Mouse (Mus musculus) embryonic facial prominence, embryonic 15.5 days (tissue): Measurements from ENCODE around the gene Smoc1. TPM values are rescaled to one million over a fixed set of nuclear protein-coding genes. Genes with fewer than 3 reads are reported as not detected.

Source experiments
- ATAC-seq: fragments of 200-750 bp; cut with Nextera tagmentation; 2 replicates; pipeline ENCODE4 v1.8.0; 2017; ENCODE audit warnings: low read depth, moderate TSS enrichment; ENCODE audit not compliant: insufficient number of reproducible peaks, low FRiP score, low TSS enrichment
- H3K27ac ChIP-seq: fragments of 300-500 bp; sonication (generic); replicated peaks from 2 replicates; pipeline ENCODE4 v1.5.1; 2015; ENCODE audit warnings: mild to moderate bottlenecking, inconsistent platforms
- H3K27me3 ChIP-seq: fragments of 300-500 bp; sonication (generic); 2 replicates; pipeline ENCODE4 v1.6.1; 2015; ENCODE audit warnings: inconsistent platforms
- H3K36me3 ChIP-seq: fragments of 300-500 bp; sonication (generic); 2 replicates; pipeline ENCODE4 v1.6.1; 2015; ENCODE audit warnings: mild to moderate bottlenecking, inconsistent platforms
- H3K4me1 ChIP-seq: fragments of 300-500 bp; sonication (generic); 2 replicates; pipeline ENCODE4 v1.6.1; 2015; ENCODE audit warnings: inconsistent platforms
- H3K4me2 ChIP-seq: fragments of 300-500 bp; sonication (generic); replicated peaks from 2 replicates; pipeline ENCODE4 v1.6.1; 2015; ENCODE audit warnings: mild to moderate bottlenecking, inconsistent platforms
- H3K4me3 ChIP-seq: fragments of 300-500 bp; sonication (generic); replicated peaks from 2 replicates; pipeline ENCODE4 v1.5.1; 2015; ENCODE audit warnings: mild to moderate bottlenecking, inconsistent platforms
- H3K9ac ChIP-seq: fragments of 300-500 bp; sonication (generic); 2 replicates; pipeline ENCODE4 v1.6.1; 2015; ENCODE audit warnings: inconsistent platforms
- H3K9me3 ChIP-seq: fragments of 300-500 bp; sonication (generic); replicated peaks from 2 replicates; pipeline ENCODE4 v1.6.1; 2016; ENCODE audit warnings: inconsistent platforms
- WGBS: fragments of 180-500 bp; shearing (Covaris S2); methylation state at CpG from one replicate; pipeline ENCODE4 v1.1.7; 2015; 5-methylcytosine and 5-hydroxymethylcytosine counted together
- polyA plus RNA-seq: library from polyadenylated mRNA; unstranded; fragments of >200 nt; fragmentation: Nextera tagmentation; extraction: Ambion mirVana; gene quantifications from 2 replicates; pipeline ENCODE4 v1.2.1, GENCODE M21; 2015

Gene Smoc1
- polyA plus RNA-seq, 1 experiment from 2014 or later, result 8.1 TPM

- no peak for ATAC-seq
These were observed 56.5 kb downstream of the Smoc1 start for GRCm38 (mm10) chr12:81083146-81083545.

DNA sequence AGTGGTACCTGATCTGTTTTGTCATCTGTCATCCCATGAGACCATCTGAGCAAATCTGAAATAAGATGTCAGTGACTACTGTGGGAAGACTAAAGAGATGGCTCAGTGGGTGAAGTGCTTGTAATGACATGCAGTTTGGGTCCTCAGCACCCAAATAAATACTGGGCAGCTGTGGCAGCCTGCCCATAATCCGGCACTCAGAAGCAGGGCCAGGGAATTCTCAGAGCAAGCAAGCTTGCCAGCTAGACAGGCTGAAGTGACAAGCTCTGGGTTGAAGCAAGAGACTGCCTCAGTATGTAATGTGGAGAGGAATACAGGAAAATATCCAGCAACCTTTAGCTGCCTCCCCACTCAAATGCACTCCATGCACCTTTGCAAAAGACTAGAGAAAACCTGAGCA is 58.6 kb downstream of the Smoc1 start:
- no peak overlapping the region for H3K4me2 ChIP-seq
- H3K9me3 ChIP-seq, result no peaks in the 10 kb centered on the region
- no peak for ATAC-seq
- no peaks in the 10 kb centered on the region for H3K4me1 ChIP-seq
- H3K4me3 ChIP-seq, result no peak overlapping the region
- 60% methylated on average over 1 of the region's 1 CpGs for WGBS
- no peak overlapping the region for H3K27ac ChIP-seq
- H3K9ac ChIP-seq, result no peak overlapping the region
- no peaks in the 10 kb centered on the region for H3K27me3 ChIP-seq
- no peaks in the 10 kb centered on the region for H3K36me3 ChIP-seq

More at GRCm38 (mm10) chr12:81083146-81083545, 56.5 kb downstream of the Smoc1 start:
- H3K4me1 ChIP-seq, result no peaks in the 10 kb centered on the region
- WGBS, result 87% methylated on average over 5 of the region's 5 CpGs
- no peak overlapping the region for H3K4me3 ChIP-seq
- H3K27me3 ChIP-seq, result no peaks in the 10 kb centered on the region
- H3K9me3 ChIP-seq, result peaks cover 8% of the 10 kb centered on the region; the same call in 1 of the 2 replicates
- no peak overlapping the region for H3K9ac ChIP-seq
- no peak overlapping the region for H3K4me2 ChIP-seq
- no peak overlapping the region for H3K27ac ChIP-seq
- no peaks in the 10 kb centered on the region for H3K36me3 ChIP-seq

GRCm38 (mm10) chr12:81088131-81088530 is 61.5 kb downstream of the Smoc1 start:
- Histone ChIP-seq H3K36me3 (no peaks in the 10 kb centered on the region), H3K4me2 (no peak overlapping the region), H3K9ac (no peak overlapping the region), H3K27me3 (no peaks in the 10 kb centered on the region), H3K27ac (no peak overlapping the region), H3K4me1 (no peaks in the 10 kb centered on the region), H3K4me3 (no peak overlapping the region), H3K9me3 (no peaks in the 10 kb centered on the region)
- no peak for ATAC-seq
- WGBS, result 70% methylated on average over 5 of the region's 5 CpGs

GRCm38 (mm10) chr12:81091641-81092040 is 65.0 kb downstream of the Smoc1 start:
- Histone ChIP-seq H3K9ac (no peak overlapping the region), H3K27ac (no peak overlapping the region), H3K4me1 (no peaks in the 10 kb centered on the region), H3K4me2 (no peak overlapping the region), H3K27me3 (no peaks in the 10 kb centered on the region), H3K9me3 (no peaks in the 10 kb centered on the region), H3K4me3 (no peak overlapping the region), H3K36me3 (no peaks in the 10 kb centered on the region)
- 91% methylated on average over 5 of the region's 5 CpGs for WGBS
- ATAC-seq, result no peak

DNA sequence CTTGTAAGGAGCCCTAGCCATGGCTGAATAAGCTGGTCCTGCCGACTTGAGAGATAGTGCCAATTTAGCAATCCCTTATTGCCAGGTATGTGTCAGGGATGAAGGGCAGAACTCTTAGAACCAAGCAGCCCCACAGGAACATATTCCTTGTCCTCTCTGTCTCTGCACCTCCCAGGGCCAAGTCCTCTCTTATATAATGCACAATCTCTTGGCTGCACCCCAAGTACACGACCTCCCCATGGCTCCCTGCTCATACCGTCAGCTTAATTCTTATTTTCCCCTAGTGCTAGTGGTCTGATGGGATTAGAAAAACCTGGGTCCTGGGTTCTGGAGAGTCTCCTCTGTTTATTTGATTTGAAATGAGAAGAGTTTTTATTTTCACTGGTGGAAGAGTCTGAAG is 66.0 kb downstream of the Smoc1 start:
- Histone ChIP-seq H3K9ac (no peak overlapping the region), H3K27ac (no peak overlapping the region), H3K4me3 (no peak overlapping the region), H3K9me3 (no peaks in the 10 kb centered on the region), H3K27me3 (no peaks in the 10 kb centered on the region), H3K4me2 (no peak overlapping the region), H3K36me3 (no peaks in the 10 kb centered on the region), H3K4me1 (no peaks in the 10 kb centered on the region)
- WGBS, result 73% methylated on average over 3 of the region's 3 CpGs
- no peak for ATAC-seq

DNA sequence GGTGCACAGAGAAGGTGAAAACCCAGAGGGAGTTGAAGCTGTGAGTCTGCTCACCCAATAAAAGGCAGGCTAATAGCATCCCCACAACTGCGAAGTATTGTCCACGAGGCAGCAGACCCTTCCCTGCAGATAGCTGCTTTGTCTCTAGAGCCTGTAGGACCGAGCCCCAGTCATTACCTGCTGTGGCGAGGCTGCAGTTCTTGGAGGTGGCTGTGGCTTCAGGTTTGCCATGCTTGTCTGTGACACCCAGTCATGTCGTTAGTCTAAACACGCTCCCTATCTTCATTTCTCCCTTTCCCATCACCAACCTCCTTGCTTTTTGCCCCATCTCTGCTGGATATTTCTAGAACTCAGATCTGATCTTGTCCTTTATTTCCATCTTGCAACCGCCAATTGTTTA is 66.6 kb downstream of the Smoc1 start:
- H3K9ac ChIP-seq, result no peak overlapping the region
- no peaks in the 10 kb centered on the region for H3K27me3 ChIP-seq
- WGBS, result 74% methylated on average over 7 of the region's 7 CpGs
- H3K36me3 ChIP-seq, result no peaks in the 10 kb centered on the region
- no peak for ATAC-seq
- no peaks in the 10 kb centered on the region for H3K9me3 ChIP-seq
- H3K4me1 ChIP-seq, result no peaks in the 10 kb centered on the region
- H3K4me2 ChIP-seq, result no peak overlapping the region
- H3K4me3 ChIP-seq, result no peak overlapping the region
- H3K27ac ChIP-seq, result no peak overlapping the region

- Histone ChIP-seq H3K27ac (no peak overlapping the region), H3K36me3 (no peaks in the 10 kb centered on the region), H3K4me3 (no peak overlapping the region), H3K4me1 (no peaks in the 10 kb centered on the region), H3K9ac (no peak overlapping the region), H3K9me3 (no peaks in the 10 kb centered on the region), H3K4me2 (no peak overlapping the region), H3K27me3 (no peaks in the 10 kb centered on the region)
- 45% methylated on average over 11 of the region's 11 CpGs for WGBS
- ATAC-seq, result no peak
These were observed 68.3 kb downstream of the Smoc1 start for GRCm38 (mm10) chr12:81094766-81095405.

GRCm38 (mm10) chr12:81097267-81097666 is 70.7 kb downstream of the Smoc1 start:
- H3K4me1 ChIP-seq, result 0 out of 2 replicates have a peak, but pooled peaks cover 4% of the 10 kb centered on the region
- H3K36me3 ChIP-seq, result no peaks in the 10 kb centered on the region
- ATAC-seq, result no peak
- no peaks in the 10 kb centered on the region for H3K9me3 ChIP-seq
- no peak overlapping the region for H3K4me3 ChIP-seq
- 80% methylated on average over 7 of the region's 7 CpGs for WGBS
- no peak overlapping the region for H3K27ac ChIP-seq
- no peaks in the 10 kb centered on the region for H3K27me3 ChIP-seq
- no peak overlapping the region for H3K9ac ChIP-seq
- no peak overlapping the region for H3K4me2 ChIP-seq

DNA sequence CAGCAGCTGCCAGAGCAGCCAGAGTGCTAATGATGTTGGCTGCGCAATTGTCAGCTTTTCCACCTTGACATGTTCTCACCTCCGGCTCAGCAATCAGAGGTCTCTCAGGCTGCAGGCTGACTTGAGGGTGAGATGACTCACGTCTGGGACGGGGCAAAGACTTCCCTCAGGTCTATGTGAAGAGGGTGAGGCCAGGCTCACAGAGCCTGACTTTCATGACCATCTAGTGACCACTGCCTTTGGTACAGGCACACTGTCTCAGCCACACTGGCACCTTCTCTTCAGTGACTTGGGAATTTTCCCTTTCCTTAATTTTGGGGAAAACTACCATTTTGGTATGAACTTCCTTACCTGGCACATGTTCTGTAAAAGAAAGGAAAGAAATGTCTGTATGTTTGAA is 71.1 kb downstream of the Smoc1 start:
- Histone ChIP-seq H3K9me3 (no peaks in the 10 kb centered on the region), H3K4me1 (0 out of 2 replicates have a peak, but pooled peaks cover 4% of the 10 kb centered on the region), H3K9ac (no peak overlapping the region), H3K36me3 (no peaks in the 10 kb centered on the region), H3K27me3 (no peaks in the 10 kb centered on the region), H3K4me3 (no peak overlapping the region), H3K27ac (no peak overlapping the region), H3K4me2 (no peak overlapping the region)
- ATAC-seq, result no peak
- WGBS, result 70% methylated on average over 4 of the region's 4 CpGs

DNA sequence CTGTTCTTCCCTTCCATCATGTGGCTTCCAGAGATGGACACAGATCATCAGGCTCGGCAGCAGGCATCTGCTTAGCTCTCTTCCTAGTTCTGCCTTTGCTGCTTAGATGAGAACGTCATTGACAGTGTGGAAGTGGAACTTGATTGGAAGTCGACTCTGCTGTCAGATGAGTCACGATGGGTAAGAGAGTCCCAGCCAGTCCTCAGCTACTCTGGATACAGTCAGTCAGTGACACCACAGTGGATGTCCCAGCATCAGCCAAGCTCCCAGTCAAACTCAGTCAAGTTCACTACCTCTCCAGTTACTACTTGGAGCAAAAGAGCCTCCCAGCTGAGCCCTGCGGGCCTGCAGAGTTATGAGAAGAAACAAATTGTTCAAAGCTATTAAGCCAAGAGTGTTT is 72.6 kb downstream of the Smoc1 start:
- 55% methylated on average over 5 of the region's 5 CpGs for WGBS
- no peak; the same call in 1 of the 2 replicates for ATAC-seq

GRCm38 (mm10) chr12:81101691-81102090 is 75.1 kb downstream of the Smoc1 start:
- Histone ChIP-seq H3K27me3 (no peaks in the 10 kb centered on the region), H3K9me3 (no peaks in the 10 kb centered on the region), H3K4me3 (no peak overlapping the region), H3K27ac (no peak overlapping the region), H3K36me3 (no peaks in the 10 kb centered on the region), H3K4me1 (0 out of 2 replicates have a peak, but pooled peaks cover 10% of the 10 kb centered on the region), H3K4me2 (no peak overlapping the region), H3K9ac (no peak overlapping the region)
- no peak for ATAC-seq
- 61% methylated on average over 7 of the region's 7 CpGs for WGBS

More for the DNA sequence above, 72.6 kb downstream of the Smoc1 start:
- Histone ChIP-seq H3K9me3 (no peaks in the 10 kb centered on the region), H3K27ac (no peak overlapping the region), H3K4me1 (0 out of 2 replicates have a peak, but pooled peaks cover 4% of the 10 kb centered on the region), H3K27me3 (no peaks in the 10 kb centered on the region), H3K4me3 (no peak overlapping the region), H3K9ac (no peak overlapping the region), H3K4me2 (no peak overlapping the region), H3K36me3 (no peaks in the 10 kb centered on the region)

- H3K36me3 ChIP-seq, result no peaks in the 10 kb centered on the region
- ATAC-seq, result no peak
- no peaks in the 10 kb centered on the region for H3K27me3 ChIP-seq
- no peak overlapping the region for H3K4me3 ChIP-seq
- H3K27ac ChIP-seq, result no peak overlapping the region
- H3K4me2 ChIP-seq, result no peak overlapping the region
- WGBS, result 86% methylated on average over 14 of the region's 14 CpGs
- no peaks in the 10 kb centered on the region for H3K9me3 ChIP-seq
- no peak overlapping the region for H3K9ac ChIP-seq
- H3K4me1 ChIP-seq, result peaks cover 16% of the 10 kb centered on the region
These were observed 77.9 kb downstream of the Smoc1 start for GRCm38 (mm10) chr12:81104546-81104945.
